Mouse (Mus musculus): ENCODE measurements at regions not wholly inside any gene's neighbourhood (a gene's known extent, or its start where the extent isn't known, plus 50 kb on each side); places are given as distances from the start of the nearest gene placed in this dataset.
A peak's percentile ranks its signal among the peaks of the same experiment; 100 is the strongest.

- WGBS: 87% methylated on average over 22 of the region's 22 CpGs
- TF ChIP-seq CTCF (IDR thresholded peaks at IDR 0.05; ENCODE audit: extremely low read depth, insufficient read depth, insufficient read length, insufficient replicate concordance) (no peak), POLR2A (IDR thresholded peaks at IDR 0.05; ENCODE audit: low read depth, low read length) (no peak)
- Histone ChIP-seq H3K27me3 (ENCODE audit: control insufficient read depth, insufficient read depth, low read length) (no peaks in the 10 kb centered on the region), H3K4me1 (ENCODE audit: control insufficient read depth, insufficient read depth, insufficient read length) (no peaks in the 10 kb centered on the region), H3K27ac (ENCODE audit: insufficient read depth, low read length) (peak overlapping the region; percentile 29; the same call in 1 of the 2 replicates), H3K36me3 (ENCODE audit: control insufficient read depth, insufficient read depth, low read length) (no peaks in the 10 kb centered on the region), H3K4me3 (ENCODE audit: extremely low read depth, insufficient read depth, insufficient read length) (no peak overlapping the region)
- no peak for DNase-seq (ENCODE audit: low read depth in 1 of 2, low spot score in 2 of 2)
These were observed 94.9 kb downstream of the 2410131K14Rik start for GRCm38 (mm10) chr5:118339676-118340661.

- 60% methylated on average over 19 of the region's 19 CpGs for WGBS
- H3K4me1 ChIP-seq (ENCODE audit: control insufficient read depth, insufficient read depth, insufficient read length): no peaks in the 10 kb centered on the region
- no peaks in the 10 kb centered on the region for H3K27me3 ChIP-seq (ENCODE audit: control insufficient read depth, insufficient read depth, low read length)
- no peak for DNase-seq (ENCODE audit: low read depth in 1 of 2, low spot score in 2 of 2)
- no peak overlapping the region for H3K27ac ChIP-seq (ENCODE audit: insufficient read depth, low read length)
- no peaks in the 10 kb centered on the region for H3K36me3 ChIP-seq (ENCODE audit: control insufficient read depth, insufficient read depth, low read length)
- no peak for TF ChIP-seq POLR2A (IDR thresholded peaks at IDR 0.05; ENCODE audit: low read depth, low read length)
- TF ChIP-seq CTCF (IDR thresholded peaks at IDR 0.05; ENCODE audit: extremely low read depth, insufficient read depth, insufficient read length, insufficient replicate concordance): no peak
- no peak overlapping the region for H3K4me3 ChIP-seq (ENCODE audit: extremely low read depth, insufficient read depth, insufficient read length)
These were observed 98.7 kb downstream of the 2410131K14Rik start for GRCm38 (mm10) chr5:118343444-118344320.

DNA sequence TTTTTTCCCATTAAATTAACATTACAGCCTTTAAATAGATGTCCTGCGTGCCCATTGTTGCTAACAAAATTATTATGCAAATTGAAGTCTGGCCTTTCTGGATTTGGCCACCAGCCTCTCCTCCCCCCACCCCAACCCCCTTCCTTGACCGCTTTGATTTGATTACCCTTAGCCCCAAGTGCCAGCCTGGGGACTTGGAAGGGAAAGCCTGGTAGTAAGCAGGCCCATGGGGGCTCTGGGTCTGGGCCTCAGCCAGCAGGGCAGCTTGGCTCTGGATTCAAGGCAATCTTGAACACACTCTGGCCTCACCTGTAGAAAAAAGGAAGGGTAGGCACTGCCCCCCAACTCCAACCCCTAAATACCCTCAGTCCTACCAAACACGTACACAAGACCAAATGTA is 100.2 kb downstream of the 2410131K14Rik start:
- Histone ChIP-seq H3K4me1 (ENCODE audit: control insufficient read depth, insufficient read depth, insufficient read length) (no peaks in the 10 kb centered on the region), H3K27ac (ENCODE audit: insufficient read depth, low read length) (no peak overlapping the region), H3K27me3 (ENCODE audit: control insufficient read depth, insufficient read depth, low read length) (no peaks in the 10 kb centered on the region), H3K36me3 (ENCODE audit: control insufficient read depth, insufficient read depth, low read length) (no peaks in the 10 kb centered on the region), H3K4me3 (ENCODE audit: extremely low read depth, insufficient read depth, insufficient read length) (no peak overlapping the region)
- DNase-seq (ENCODE audit: low read depth in 1 of 2, low spot score in 2 of 2): no peak
- WGBS: 95% methylated on average over 3 of the region's 3 CpGs
- TF ChIP-seq POLR2A (IDR thresholded peaks at IDR 0.05; ENCODE audit: low read depth, low read length) (no peak), CTCF (IDR thresholded peaks at IDR 0.05; ENCODE audit: extremely low read depth, insufficient read depth, insufficient read length, insufficient replicate concordance) (no peak)

- no peak for DNase-seq (ENCODE audit: low read depth in 1 of 2, low spot score in 2 of 2)
- H3K4me3 ChIP-seq (ENCODE audit: extremely low read depth, insufficient read depth, insufficient read length): no peak overlapping the region
- H3K4me1 ChIP-seq (ENCODE audit: control insufficient read depth, insufficient read depth, insufficient read length): no peaks in the 10 kb centered on the region
- 94% methylated on average over 3 of the region's 3 CpGs for WGBS
- H3K27me3 ChIP-seq (ENCODE audit: control insufficient read depth, insufficient read depth, low read length): no peaks in the 10 kb centered on the region
- TF ChIP-seq CTCF (IDR thresholded peaks at IDR 0.05; ENCODE audit: extremely low read depth, insufficient read depth, insufficient read length, insufficient replicate concordance): no peak
- no peak for TF ChIP-seq POLR2A (IDR thresholded peaks at IDR 0.05; ENCODE audit: low read depth, low read length)
- no peak overlapping the region for H3K27ac ChIP-seq (ENCODE audit: insufficient read depth, low read length)
- no peaks in the 10 kb centered on the region for H3K36me3 ChIP-seq (ENCODE audit: control insufficient read depth, insufficient read depth, low read length)
These were observed 104.0 kb downstream of the 2410131K14Rik start for GRCm38 (mm10) chr5:118349057-118349456.

- no peak for DNase-seq (ENCODE audit: low read depth in 1 of 2, low spot score in 2 of 2)
- 77% methylated on average over 1 of the region's 1 CpGs for WGBS
- no peaks in the 10 kb centered on the region for H3K36me3 ChIP-seq (ENCODE audit: control insufficient read depth, insufficient read depth, low read length)
- no peak overlapping the region for H3K27ac ChIP-seq (ENCODE audit: insufficient read depth, low read length)
- no peaks in the 10 kb centered on the region for H3K27me3 ChIP-seq (ENCODE audit: control insufficient read depth, insufficient read depth, low read length)
- H3K4me3 ChIP-seq (ENCODE audit: extremely low read depth, insufficient read depth, insufficient read length): no peak overlapping the region
- no peak for TF ChIP-seq CTCF (IDR thresholded peaks at IDR 0.05; ENCODE audit: extremely low read depth, insufficient read depth, insufficient read length, insufficient replicate concordance)
- TF ChIP-seq POLR2A (IDR thresholded peaks at IDR 0.05; ENCODE audit: low read depth, low read length): no peak
- H3K4me1 ChIP-seq (ENCODE audit: control insufficient read depth, insufficient read depth, insufficient read length): no peaks in the 10 kb centered on the region
These were observed 106.3 kb downstream of the 2410131K14Rik start for GRCm38 (mm10) chr5:118351301-118351700.

GRCm38 (mm10) chr5:118352142-118352541 is 107.1 kb downstream of the 2410131K14Rik start:
- Histone ChIP-seq H3K36me3 (ENCODE audit: control insufficient read depth, insufficient read depth, low read length) (no peaks in the 10 kb centered on the region), H3K4me3 (ENCODE audit: extremely low read depth, insufficient read depth, insufficient read length) (no peak overlapping the region), H3K27ac (ENCODE audit: insufficient read depth, low read length) (no peak overlapping the region), H3K4me1 (ENCODE audit: control insufficient read depth, insufficient read depth, insufficient read length) (no peaks in the 10 kb centered on the region), H3K27me3 (ENCODE audit: control insufficient read depth, insufficient read depth, low read length) (no peaks in the 10 kb centered on the region)
- WGBS: 95% methylated on average over 4 of the region's 4 CpGs
- TF ChIP-seq CTCF (IDR thresholded peaks at IDR 0.05; ENCODE audit: extremely low read depth, insufficient read depth, insufficient read length, insufficient replicate concordance) (no peak), POLR2A (IDR thresholded peaks at IDR 0.05; ENCODE audit: low read depth, low read length) (no peak)
- no peak for DNase-seq (ENCODE audit: low read depth in 1 of 2, low spot score in 2 of 2)
